Mouse (Mus musculus) neural tube, embryonic 13.5 days (tissue): ENCODE data around the gene Opn4. TPM values are rescaled to one million over a fixed set of nuclear protein-coding genes. Genes with fewer than 3 reads are reported as not detected.
A peak's percentile ranks its signal among the peaks of the same experiment; 100 is the strongest.

Experiments used
- ATAC-seq: fragments of 200-750 bp; cut with Nextera tagmentation; 2 replicates; pipeline ENCODE4 v1.8.0; 2017; ENCODE audit warnings: low read depth, mild to moderate bottlenecking, moderate TSS enrichment, moderate library complexity
- H3K27ac ChIP-seq: fragments of 300-500 bp; sonication (generic); replicated peaks from 2 replicates; pipeline ENCODE4 v1.5.1; 2015; ENCODE audit warnings: moderate library complexity, mild to moderate bottlenecking, inconsistent platforms
- H3K27me3 ChIP-seq: fragments of 300-500 bp; sonication (generic); 2 replicates; pipeline ENCODE4 v1.6.1; 2015; ENCODE audit warnings: mild to moderate bottlenecking, inconsistent platforms
- H3K36me3 ChIP-seq: fragments of 300-500 bp; sonication (generic); 2 replicates; pipeline ENCODE4 v1.6.1; 2015; ENCODE audit warnings: mild to moderate bottlenecking, inconsistent platforms
- H3K4me1 ChIP-seq: fragments of 300-500 bp; sonication (generic); replicated peaks from 2 replicates; pipeline ENCODE4 v1.6.1; 2015; ENCODE audit warnings: inconsistent platforms
- H3K4me2 ChIP-seq: fragments of 300-500 bp; sonication (generic); 2 replicates; pipeline ENCODE4 v1.6.1; 2015; ENCODE audit warnings: inconsistent platforms, mild to moderate bottlenecking, moderate library complexity
- H3K4me3 ChIP-seq: fragments of 300-500 bp; sonication (generic); 2 replicates; pipeline ENCODE4 v1.5.1; 2015; ENCODE audit warnings: mild to moderate bottlenecking, inconsistent platforms
- H3K9ac ChIP-seq: fragments of 300-500 bp; sonication (generic); 2 replicates; pipeline ENCODE4 v1.6.1; 2015; ENCODE audit warnings: moderate library complexity, mild to moderate bottlenecking, inconsistent platforms
- H3K9me3 ChIP-seq: fragments of 300-500 bp; sonication (generic); 2 replicates; pipeline ENCODE4 v1.6.1; 2016; ENCODE audit warnings: inconsistent platforms
- WGBS: fragments of 180-500 bp; shearing (Covaris S2); methylation state at CpG from one replicate; pipeline ENCODE4 v1.1.7; 2015; 5-methylcytosine and 5-hydroxymethylcytosine counted together
- polyA plus RNA-seq: library from polyadenylated mRNA; unstranded; fragments of >200 nt; fragmentation: Nextera tagmentation; extraction: Ambion mirVana; gene quantifications from 2 replicates; pipeline ENCODE4 v1.2.1, GENCODE M21; 2015

Opn4 gene
- polyA plus RNA-seq, 1 experiment from 2014 or later: not detected

DNA sequence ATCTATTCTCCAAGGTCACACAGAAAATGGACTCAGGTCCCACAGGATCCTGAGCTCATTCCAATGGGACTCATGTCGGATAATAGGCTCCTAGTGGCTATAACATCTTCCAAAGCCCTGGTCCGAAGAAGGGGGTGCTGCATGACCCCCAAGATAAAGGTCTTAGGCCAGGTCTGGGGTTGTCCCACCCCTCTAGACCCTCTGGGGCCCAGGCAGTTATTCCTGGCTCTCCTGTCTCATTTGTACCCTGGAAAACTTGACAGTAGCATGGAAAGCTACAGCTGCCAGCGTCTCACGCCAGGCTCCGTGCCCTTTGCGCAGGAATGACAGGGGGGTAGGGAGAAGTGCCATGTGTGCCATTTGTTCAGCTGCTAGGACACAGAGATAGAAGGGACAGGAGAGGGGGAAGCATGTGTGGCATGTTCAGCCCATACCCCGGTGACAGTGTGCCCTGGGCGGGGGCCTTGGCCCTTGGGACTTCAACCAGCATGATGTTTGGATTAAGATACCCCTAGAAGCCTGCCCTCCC, 10.7 kb downstream of the Opn4 start:
- H3K36me3 ChIP-seq: no peaks in the 10 kb centered on the region
- H3K4me2 ChIP-seq: no peak overlapping the region
- no peaks in the 10 kb centered on the region for H3K9me3 ChIP-seq
- H3K4me1 ChIP-seq: no peaks in the 10 kb centered on the region
- H3K4me3 ChIP-seq: no peak overlapping the region
- H3K27me3 ChIP-seq: no peaks in the 10 kb centered on the region
- no peak overlapping the region for H3K27ac ChIP-seq
- WGBS: 87% methylated on average over 8 of the region's 8 CpGs
- no peak overlapping the region for H3K9ac ChIP-seq
- ATAC-seq: no peak

DNA sequence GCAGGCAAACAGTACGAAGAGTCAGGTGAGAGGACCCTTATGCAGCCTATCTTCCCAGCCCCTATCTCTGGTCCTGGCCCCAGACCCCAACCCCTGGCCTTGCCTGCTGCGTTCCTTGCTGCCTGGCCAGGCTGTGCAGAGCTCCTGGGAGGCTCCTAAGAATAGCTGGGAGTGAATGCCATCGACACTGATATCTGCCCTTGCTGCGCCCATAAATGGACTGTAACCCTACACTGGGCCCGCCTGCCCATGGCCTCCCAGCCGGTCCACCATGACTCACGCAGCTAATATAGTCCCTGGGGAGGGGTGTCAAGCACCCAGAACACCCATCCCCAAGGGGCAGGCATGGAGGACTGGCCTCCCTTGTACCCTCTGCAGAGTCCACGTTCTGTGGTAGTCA, 11.4 kb downstream of the Opn4 start, which contains the start of gene Ldb3:
Gene Ldb3 (minus strand): TSS at position 185 of the 400 bp plus-strand sequence.
- Histone ChIP-seq H3K4me3 (no peak within 1 kb of the TSS), H3K9me3 (no peaks in the 10 kb centered on the region), H3K4me1 (no peaks in the 10 kb centered on the region), H3K27me3 (no peaks in the 10 kb centered on the region), H3K36me3 (no peaks in the 10 kb centered on the region), H3K4me2 (no peak within 1 kb of the TSS), H3K9ac (no peak within 1 kb of the TSS), H3K27ac (no peak within 1 kb of the TSS)
- no peak for ATAC-seq
- WGBS: 68% methylated on average over 8 of the region's 8 CpGs

DNA sequence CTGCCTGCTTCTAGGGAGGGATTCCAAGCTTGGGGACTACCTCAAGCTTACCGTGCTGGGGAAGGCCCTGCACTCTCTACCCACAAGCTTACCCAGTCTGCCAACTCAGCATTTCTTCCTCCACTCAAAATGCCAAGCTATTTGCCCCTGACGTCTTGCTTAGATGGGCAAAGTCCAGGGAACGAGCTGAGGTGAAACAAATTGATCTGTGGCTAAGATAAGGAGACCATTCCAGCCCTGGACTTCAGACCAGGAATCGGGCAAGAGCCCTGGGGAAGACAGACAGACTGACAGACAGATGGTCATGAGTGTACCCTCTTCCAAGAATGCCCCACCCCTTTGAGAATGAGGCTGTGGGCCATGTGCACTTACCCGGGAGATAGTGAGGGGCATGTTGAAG, 11.9 kb downstream of the Opn4 start:
- Histone ChIP-seq H3K4me2 (no peak overlapping the region), H3K4me3 (no peak overlapping the region), H3K9ac (no peak overlapping the region), H3K36me3 (no peaks in the 10 kb centered on the region), H3K4me1 (no peaks in the 10 kb centered on the region), H3K9me3 (no peaks in the 10 kb centered on the region), H3K27me3 (no peaks in the 10 kb centered on the region), H3K27ac (no peak overlapping the region)
- 80% methylated on average over 5 of the region's 5 CpGs for WGBS
- no peak for ATAC-seq

DNA sequence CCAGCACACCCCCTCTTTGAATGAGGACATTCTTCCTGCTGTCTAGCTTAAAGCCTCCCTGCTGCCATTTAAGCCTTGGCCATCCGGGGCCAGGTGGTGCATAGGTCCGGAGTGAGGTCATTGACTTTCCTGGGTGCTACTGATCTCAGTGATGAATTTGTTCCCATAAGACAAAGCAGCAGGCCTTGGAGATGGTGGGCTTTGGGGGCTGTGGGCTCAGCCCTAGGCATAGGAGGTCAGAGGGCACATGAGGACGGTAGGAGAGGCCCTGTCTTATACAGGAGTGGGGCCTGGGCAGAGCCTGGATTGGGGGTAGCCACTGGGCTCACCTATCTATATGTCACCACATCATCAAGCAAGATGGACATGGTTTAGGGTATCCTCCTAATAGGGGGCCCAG, 13.1 kb downstream of the Opn4 start:
- H3K4me1 ChIP-seq: no peaks in the 10 kb centered on the region
- no peak for ATAC-seq
- WGBS: 82% methylated on average over 3 of the region's 3 CpGs
- no peaks in the 10 kb centered on the region for H3K9me3 ChIP-seq
- no peak overlapping the region for H3K9ac ChIP-seq
- H3K4me3 ChIP-seq: no peak overlapping the region
- H3K27ac ChIP-seq: no peak overlapping the region
- H3K36me3 ChIP-seq: no peaks in the 10 kb centered on the region
- no peak overlapping the region for H3K4me2 ChIP-seq
- H3K27me3 ChIP-seq: no peaks in the 10 kb centered on the region

DNA sequence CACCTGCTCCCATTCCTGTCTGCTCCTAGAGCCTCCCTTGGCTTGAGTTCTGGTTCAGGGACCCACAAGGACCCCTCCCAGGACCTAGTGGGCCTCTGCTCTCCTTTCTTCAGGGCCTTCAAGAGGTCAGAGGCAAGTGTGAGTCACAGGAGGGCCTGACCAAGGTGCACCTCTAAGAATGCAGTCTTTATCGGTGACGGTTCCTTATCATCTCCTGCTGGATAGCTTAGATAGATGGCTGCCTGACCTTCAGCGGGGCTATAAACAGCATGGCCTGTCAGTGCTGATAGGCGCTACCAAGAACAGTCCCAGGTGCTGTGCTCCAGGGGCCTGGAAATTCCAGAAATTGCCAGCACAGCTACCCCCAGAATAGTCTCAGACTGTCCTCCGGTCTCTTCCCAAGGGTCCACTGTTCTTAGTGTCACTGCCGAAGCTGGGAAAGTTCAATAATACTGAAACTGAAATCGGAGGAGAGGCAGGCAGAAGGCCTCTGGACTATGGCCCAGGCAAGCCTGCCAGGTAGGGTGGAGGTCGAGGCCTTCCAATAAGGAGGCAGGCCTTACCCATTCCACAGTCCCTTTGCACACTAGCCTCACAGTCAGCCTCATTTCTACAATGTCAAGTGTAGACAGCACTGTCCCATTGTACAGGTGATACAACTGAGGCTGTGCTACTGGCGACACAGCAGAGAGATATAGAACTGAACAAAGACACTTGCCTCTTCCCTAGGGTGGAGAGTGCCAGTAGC, 14.4 kb downstream of the Opn4 start:
- 88% methylated on average over 9 of the region's 9 CpGs for WGBS
- ATAC-seq: no peak
- Histone ChIP-seq H3K27me3 (no peaks in the 10 kb centered on the region), H3K4me1 (no peaks in the 10 kb centered on the region), H3K9ac (no peak overlapping the region), H3K27ac (no peak overlapping the region), H3K4me2 (no peak overlapping the region), H3K9me3 (no peaks in the 10 kb centered on the region), H3K4me3 (no peak overlapping the region), H3K36me3 (no peaks in the 10 kb centered on the region)

DNA sequence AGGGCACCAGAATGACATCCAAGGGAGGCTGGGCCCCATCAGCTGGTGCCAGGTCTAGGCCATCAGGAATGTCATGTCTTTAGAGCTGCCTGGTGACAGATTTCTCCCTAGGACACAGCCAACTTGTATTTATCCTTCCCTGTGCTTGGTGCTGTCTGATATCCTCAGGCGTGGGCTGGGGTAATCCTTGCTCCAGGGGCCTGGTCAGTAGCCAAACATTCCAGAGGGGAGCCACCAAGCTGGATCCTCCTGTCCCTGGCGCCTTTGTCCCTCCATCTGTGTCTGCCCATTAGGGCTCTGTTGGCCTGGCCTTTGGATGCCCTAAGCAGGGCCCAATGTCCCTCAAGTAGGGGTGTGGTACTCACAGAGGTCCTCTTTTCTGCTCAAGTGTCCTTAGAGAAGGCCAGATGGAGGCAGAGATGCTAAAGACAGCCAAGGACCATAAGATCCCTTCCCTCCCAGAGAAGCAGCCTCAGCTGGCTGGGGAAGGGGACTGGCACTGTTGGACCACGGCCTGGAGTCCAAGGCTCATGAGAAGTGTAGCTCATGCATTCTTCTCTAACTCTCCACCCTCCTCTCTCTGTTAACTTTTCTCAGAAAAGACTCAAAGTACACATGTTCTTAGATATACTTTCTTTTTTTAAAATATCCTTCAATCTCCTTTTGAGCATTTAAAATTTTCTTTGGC, 17.1 kb downstream of the Opn4 start:
- Histone ChIP-seq H3K4me2 (no peak overlapping the region), H3K9me3 (no peaks in the 10 kb centered on the region), H3K27ac (no peak overlapping the region), H3K36me3 (no peaks in the 10 kb centered on the region), H3K9ac (no peak overlapping the region), H3K27me3 (no peaks in the 10 kb centered on the region), H3K4me1 (no peaks in the 10 kb centered on the region), H3K4me3 (no peak overlapping the region)
- WGBS: 76% methylated on average over 3 of the region's 3 CpGs
- no peak for ATAC-seq

DNA sequence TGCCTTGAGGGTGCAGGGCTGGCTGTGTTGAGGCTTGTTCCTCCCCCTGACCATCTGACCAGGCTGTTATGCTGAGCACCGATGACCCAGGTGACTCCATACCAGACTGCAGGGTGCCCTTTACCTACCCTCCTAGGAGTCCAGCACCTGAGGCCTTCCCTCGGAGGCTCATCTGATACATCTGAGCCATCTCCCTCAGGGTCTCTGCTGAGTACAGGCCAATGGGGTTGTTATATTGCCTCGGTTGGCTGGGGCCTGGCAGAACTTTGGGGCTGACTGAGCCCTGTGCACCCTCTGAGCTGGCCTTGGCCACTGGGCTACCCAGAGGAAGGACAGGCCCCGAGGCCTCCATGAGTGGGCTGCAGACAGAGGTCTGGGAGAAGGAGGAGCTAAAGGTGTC, 23.1 kb downstream of the Opn4 start:
- 80% methylated on average over 4 of the region's 4 CpGs for WGBS
- Histone ChIP-seq H3K9me3 (no peaks in the 10 kb centered on the region), H3K4me3 (no peak overlapping the region), H3K27ac (no peak overlapping the region), H3K4me1 (no peaks in the 10 kb centered on the region), H3K27me3 (no peaks in the 10 kb centered on the region), H3K4me2 (no peak overlapping the region), H3K36me3 (no peaks in the 10 kb centered on the region), H3K9ac (no peak overlapping the region)
- ATAC-seq: no peak

DNA sequence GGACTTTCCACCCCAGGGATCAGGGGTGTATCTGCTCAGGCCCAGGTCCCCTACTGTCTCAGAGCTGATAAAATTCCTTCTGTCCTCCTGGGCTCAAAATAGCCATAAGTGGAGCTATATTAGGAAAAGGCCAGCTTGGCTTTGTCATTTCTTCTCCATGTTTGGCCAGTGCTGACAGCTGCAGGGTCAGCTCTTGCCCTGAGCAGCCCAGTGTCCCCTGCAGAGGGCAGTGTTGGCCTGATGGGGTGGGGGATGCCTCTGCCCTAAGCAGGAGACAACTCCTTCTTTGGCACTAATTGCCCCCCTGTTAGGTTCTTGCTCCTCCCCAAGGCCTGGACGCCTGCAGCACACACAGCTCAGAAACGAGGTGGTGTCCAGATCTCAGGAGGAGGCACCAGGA, 25.9 kb downstream of the Opn4 start:
- Histone ChIP-seq H3K9me3 (no peaks in the 10 kb centered on the region), H3K36me3 (no peaks in the 10 kb centered on the region), H3K4me2 (no peak overlapping the region), H3K27ac (no peak overlapping the region), H3K4me1 (peaks cover 6% of the 10 kb centered on the region; the same call in 1 of the 2 replicates), H3K27me3 (no peaks in the 10 kb centered on the region), H3K9ac (no peak overlapping the region), H3K4me3 (no peak overlapping the region)
- WGBS: 54% methylated on average over 2 of the region's 2 CpGs
- ATAC-seq: no peak

DNA sequence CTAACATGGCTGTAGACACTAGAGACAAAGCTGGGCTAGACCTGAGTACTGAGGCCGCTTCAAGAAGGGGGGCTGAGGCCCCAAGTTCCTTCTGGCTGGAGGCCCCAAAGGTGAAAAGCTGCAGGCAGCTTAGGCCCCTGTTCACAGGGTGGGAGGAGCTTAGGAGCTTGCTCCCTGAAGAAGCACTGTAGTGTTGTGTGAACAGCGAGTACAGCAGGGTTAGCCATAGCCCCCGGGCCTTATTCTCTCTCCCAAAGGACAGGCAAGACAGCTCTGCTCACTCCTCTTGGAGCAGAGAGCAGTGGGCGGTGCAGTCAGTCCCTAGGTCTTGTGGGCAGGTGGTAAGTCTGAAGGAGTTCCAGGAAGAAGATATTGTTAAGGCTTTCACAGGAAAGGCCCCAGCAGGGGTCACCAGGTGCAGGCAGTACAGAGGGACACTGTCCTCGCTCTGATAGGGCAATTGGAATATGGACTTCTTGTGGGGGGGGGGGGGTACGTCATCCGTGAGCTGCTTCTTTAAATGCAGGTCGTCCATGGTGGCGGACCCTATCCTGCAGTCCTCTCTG, 26.5 kb downstream of the Opn4 start:
- H3K9me3 ChIP-seq: no peaks in the 10 kb centered on the region
- H3K36me3 ChIP-seq: no peaks in the 10 kb centered on the region
- peaks cover 6% of the 10 kb centered on the region; the same call in 1 of the 2 replicates for H3K4me1 ChIP-seq
- 74% methylated on average over 9 of the region's 9 CpGs for WGBS
- no peak overlapping the region for H3K9ac ChIP-seq
- no peak overlapping the region for H3K27ac ChIP-seq
- H3K4me3 ChIP-seq: no peak overlapping the region
- no peak overlapping the region for H3K4me2 ChIP-seq
- no peaks in the 10 kb centered on the region for H3K27me3 ChIP-seq
- ATAC-seq: no peak

DNA sequence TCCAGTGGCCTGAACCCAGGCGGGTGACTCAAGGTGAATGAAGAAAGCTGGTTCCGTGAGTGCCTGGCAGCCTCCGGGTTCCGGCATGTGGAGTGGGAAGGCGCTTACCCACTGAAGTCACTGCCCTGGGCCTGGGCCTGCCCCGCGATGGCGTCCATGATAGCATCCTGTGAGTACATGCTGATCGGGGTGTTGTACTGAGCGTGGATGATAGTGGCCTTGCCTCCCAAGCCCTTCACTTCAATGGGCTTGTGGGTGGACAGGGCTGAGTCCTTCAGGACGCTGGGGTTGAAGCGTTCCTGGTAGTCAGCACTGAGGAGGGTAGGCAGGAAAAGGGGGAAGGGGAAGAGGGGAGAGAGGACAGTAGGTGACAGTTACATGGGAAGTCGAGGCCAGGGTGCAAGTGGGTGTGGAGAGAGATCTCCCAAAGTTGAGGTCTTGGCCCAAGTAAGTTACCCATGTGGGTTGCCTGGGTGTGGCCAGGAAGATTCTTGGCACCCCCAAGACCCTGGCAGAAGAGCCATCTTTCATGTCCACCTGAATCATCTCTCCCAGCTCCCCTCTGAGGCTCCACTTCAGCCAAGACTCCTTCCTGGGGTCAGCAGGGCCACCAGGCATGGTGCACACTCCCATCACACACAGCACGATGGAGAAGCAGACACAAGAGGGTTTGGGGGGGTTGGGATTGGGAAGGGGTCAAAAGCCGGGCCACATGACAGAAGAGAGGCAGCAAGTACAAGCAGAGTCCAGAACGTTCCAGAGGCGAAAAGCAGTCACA, 28.1 kb downstream of the Opn4 start:
- Histone ChIP-seq H3K27me3 (no peaks in the 10 kb centered on the region), H3K4me3 (no peak overlapping the region), H3K9me3 (no peaks in the 10 kb centered on the region), H3K9ac (no peak overlapping the region), H3K4me1 (peaks cover 6% of the 10 kb centered on the region; the same call in 1 of the 2 replicates), H3K4me2 (no peak overlapping the region), H3K27ac (no peak overlapping the region), H3K36me3 (no peaks in the 10 kb centered on the region)
- no peak for ATAC-seq
- 88% methylated on average over 17 of the region's 17 CpGs for WGBS

DNA sequence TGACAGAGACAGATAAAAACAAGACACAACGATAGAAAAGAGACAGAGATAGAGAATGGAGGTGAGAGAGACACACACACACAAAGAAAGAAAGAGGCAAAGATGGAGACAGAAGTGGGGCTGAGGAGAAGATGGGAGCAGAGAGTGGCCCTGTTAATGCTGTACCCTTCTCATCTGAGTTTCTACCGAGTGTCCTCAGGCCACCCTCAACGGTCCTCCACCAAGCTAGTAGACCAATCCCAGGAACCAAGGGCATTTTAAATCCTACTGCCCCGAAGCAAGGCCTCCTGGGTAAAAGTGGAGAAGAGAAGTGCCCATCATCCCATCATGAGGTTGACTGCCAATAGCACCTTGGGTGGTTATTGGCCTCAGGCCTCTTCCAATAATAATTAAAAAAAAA, 29.0 kb downstream of the Opn4 start:
- Histone ChIP-seq H3K27me3 (no peaks in the 10 kb centered on the region), H3K4me1 (peaks cover 6% of the 10 kb centered on the region; the same call in 1 of the 2 replicates), H3K4me3 (no peak overlapping the region), H3K27ac (no peak overlapping the region), H3K9ac (no peak overlapping the region), H3K36me3 (no peaks in the 10 kb centered on the region), H3K4me2 (no peak overlapping the region), H3K9me3 (no peaks in the 10 kb centered on the region)
- 77% methylated on average over 4 of the region's 4 CpGs for WGBS
- ATAC-seq: no peak

DNA sequence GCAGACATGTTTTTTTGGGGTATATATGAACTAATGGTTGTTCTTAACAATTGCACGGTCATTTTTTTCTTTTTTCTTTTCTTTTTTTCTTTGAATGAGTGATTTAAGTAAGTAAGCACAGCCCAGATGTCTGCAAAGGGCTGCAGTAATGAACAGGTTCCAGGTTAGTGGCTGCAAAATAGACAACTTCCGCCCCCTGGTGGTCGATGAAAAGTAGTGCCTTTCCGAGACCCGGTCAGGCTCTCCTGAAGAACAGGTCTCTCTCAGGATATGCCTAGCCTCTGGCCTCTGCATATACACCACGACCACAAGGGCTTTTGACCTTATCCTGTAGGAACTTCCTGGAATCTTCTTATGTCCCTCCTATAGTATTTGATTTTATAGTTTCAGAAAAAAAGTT, 29.6 kb downstream of the Opn4 start:
- H3K9ac ChIP-seq: no peak overlapping the region
- no peaks in the 10 kb centered on the region for H3K36me3 ChIP-seq
- H3K27ac ChIP-seq: no peak overlapping the region
- 3% methylated on average over 6 of the region's 6 CpGs for WGBS
- ATAC-seq: peak; percentile 84
- peak overlapping the region; percentile 35 for H3K4me3 ChIP-seq
- peaks cover 6% of the 10 kb centered on the region; the same call in 1 of the 2 replicates for H3K4me1 ChIP-seq
- no peaks in the 10 kb centered on the region for H3K27me3 ChIP-seq
- H3K4me2 ChIP-seq: peak overlapping the region; percentile 57
- H3K9me3 ChIP-seq: no peaks in the 10 kb centered on the region
